Comparison of ENCODE assay signal across 4 mouse cellular contexts in genomic region chr8:72683572-72684099, GRCm38 (mm10). TPM values are rescaled to one million over a fixed set of nuclear protein-coding genes. Genes with fewer than 3 reads are reported as not detected.
"Had no signal": no experiment of that assay in that cellular context is flagged by ENCODE, and none has a peak within 500 bp of the region (broad histone marks: within the 10 kb centered on the region; RNA-seq: fewer than 3 reads in every experiment).

No protein-coding gene starts in this region.

RNA-seq across cellular contexts. Expression of gene Nwd1, which starts 37.1 kb away (rescaled TPM):
- polyA plus RNA-seq: kidney, embryonic 14.5 days; limb, embryonic 10.5 days; limb, embryonic 12.5 days; liver, embryonic 11.5 days had no signal
